ENCODE assay signal across 14 mouse cellular contexts in the genomic region with DNA sequence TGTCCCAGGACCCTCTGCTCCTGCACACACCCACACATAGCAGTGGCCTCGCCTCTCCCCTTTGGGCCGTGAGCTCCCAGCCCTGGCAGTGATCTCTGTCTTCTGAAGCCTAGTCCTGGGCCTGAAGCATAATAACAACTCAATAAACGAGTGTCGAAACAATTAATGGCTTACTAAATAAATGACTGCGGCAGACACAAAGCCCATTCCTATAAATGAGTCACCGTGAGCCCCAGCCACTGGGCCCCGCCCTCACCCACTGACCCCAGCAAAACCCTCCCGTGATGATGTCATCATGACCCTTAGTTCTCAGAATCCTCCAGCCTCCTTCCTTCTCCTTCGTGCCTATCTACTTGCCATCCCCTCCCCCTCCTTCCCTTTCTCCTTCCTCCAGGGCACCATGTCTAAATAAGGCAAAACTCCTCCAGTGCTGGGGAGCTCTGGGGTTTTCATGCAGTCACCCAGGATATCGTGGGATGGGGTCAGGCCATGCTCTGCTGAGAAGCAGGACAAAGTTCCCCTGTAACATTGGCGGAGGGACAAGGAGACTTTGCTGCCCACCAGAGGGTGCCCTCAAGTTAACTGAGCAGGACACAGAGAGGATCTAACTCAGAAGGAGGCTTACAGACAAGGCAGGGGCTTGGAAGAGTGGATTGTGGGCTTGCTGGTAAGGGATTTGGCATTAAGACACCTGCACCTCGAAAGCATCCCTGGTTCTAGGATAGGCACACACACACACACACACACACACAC. TPM values are rescaled to one million over a fixed set of nuclear protein-coding genes. Genes with fewer than 3 reads are reported as not detected.
DNase-seq lines count a peak whose midpoint lies in the region; ATAC-seq lines count a peak whose summit lies in the region.
"Had no signal": no experiment of that assay in that cellular context is flagged by ENCODE, and none has a peak within 500 bp of the region (broad histone marks: within the 10 kb centered on the region; RNA-seq: fewer than 3 reads in every experiment).

No protein-coding gene starts in this region.

- H3K27me3 ChIP-seq in kidney, embryonic 14.5 days (ENCODE audit: control insufficient read depth, insufficient read depth, low read length): no peaks in the 10 kb centered on the region
- no peaks in the 10 kb centered on the region for H3K27me3 ChIP-seq in megakaryocyte, embryonic 14.5 days (replicated peaks)
- H3K27me3 ChIP-seq in hindbrain, embryonic 11.5 days (ENCODE audit: control insufficient read depth, insufficient read depth, low read length): no peaks in the 10 kb centered on the region
- H3K27me3 ChIP-seq: CH12.LX; limb, embryonic 15.5 days; neural tube, embryonic 12.5 days had no signal

- H3K4me3 ChIP-seq in kidney, embryonic 14.5 days (ENCODE audit: low read length): no peak overlapping the region
- peak overlapping the region; percentile 83 for H3K4me3 ChIP-seq in megakaryocyte, embryonic 14.5 days (replicated peaks)
- no peak overlapping the region for H3K4me3 ChIP-seq in hindbrain, embryonic 11.5 days (ENCODE audit: low read depth, low read length)
- H3K4me3 ChIP-seq: gastrocnemius, adult 2 months; limb, embryonic 15.5 days; neural tube, embryonic 12.5 days had no signal

- H3K9me3 ChIP-seq in kidney, embryonic 14.5 days (ENCODE audit: control insufficient read depth, low read length): no peaks in the 10 kb centered on the region
- no peaks in the 10 kb centered on the region for H3K9me3 ChIP-seq in megakaryocyte, embryonic 14.5 days
- H3K9me3 ChIP-seq in hindbrain, embryonic 11.5 days (ENCODE audit: control insufficient read depth, low read length): no peaks in the 10 kb centered on the region
- H3K9me3 ChIP-seq: limb, embryonic 15.5 days; neural tube, embryonic 12.5 days had no signal

- no peaks in the 10 kb centered on the region for H3K4me1 ChIP-seq in kidney, embryonic 14.5 days (ENCODE audit: control insufficient read depth, insufficient read depth, low read length)
- H3K4me1 ChIP-seq in megakaryocyte, embryonic 14.5 days: peaks cover 91% of the 10 kb centered on the region
- no peaks in the 10 kb centered on the region for H3K4me1 ChIP-seq in hindbrain, embryonic 11.5 days (replicated peaks; ENCODE audit: control insufficient read depth, insufficient read depth, low read length)
- H3K4me1 ChIP-seq: neural tube, embryonic 12.5 days had no signal

- H3K4me2 ChIP-seq in kidney, embryonic 14.5 days (replicated peaks; ENCODE audit: low read depth, low read length): no peak overlapping the region
- H3K4me2 ChIP-seq in hindbrain, embryonic 11.5 days (replicated peaks; ENCODE audit: low read depth, low read length): no peak overlapping the region
- H3K4me2 ChIP-seq: limb, embryonic 15.5 days; neural tube, embryonic 12.5 days had no signal

- WGBS in kidney, embryonic 14.5 days: 49% methylated on average over 12 of the region's 12 CpGs
- WGBS in hindbrain, embryonic 11.5 days: 66% methylated on average over 12 of the region's 12 CpGs

- H3K36me3 ChIP-seq in kidney, embryonic 14.5 days (ENCODE audit: control insufficient read depth, insufficient read depth, low read length): no peaks in the 10 kb centered on the region
- H3K36me3 ChIP-seq in megakaryocyte, embryonic 14.5 days (replicated peaks; ENCODE audit: low read length): no peaks in the 10 kb centered on the region
- no peaks in the 10 kb centered on the region for H3K36me3 ChIP-seq in hindbrain, embryonic 11.5 days (ENCODE audit: control insufficient read depth, insufficient read depth, low read length)
- H3K36me3 ChIP-seq: limb, embryonic 15.5 days; neural tube, embryonic 12.5 days had no signal

- ATAC-seq in kidney, embryonic 14.5 days (ENCODE audit: low FRiP score, low TSS enrichment): peak; percentile 36; the same call in 1 of the 2 replicates
- no peak for ATAC-seq in activated CD4-positive, CD25-positive, alpha-beta regulatory T cell, adult 4 months
- ATAC-seq in hindbrain, embryonic 11.5 days (ENCODE audit: low FRiP score): no peak

- peak; percentile 16 to 24 for DNase-seq in heart, adult 9 months (ENCODE audit: low spot score in 2 of 2)
- DNase-seq in heart, postnatal 10 days: no peak
- peak; percentile 79 for DNase-seq in Muller cell, postnatal 12 days (ENCODE audit: inconsistent ontology term)
- DNase-seq in cerebellum, adult 11 months: no peak
- no peak for DNase-seq in hindbrain, embryonic 11.5 days (ENCODE audit: low spot score)
- DNase-seq: adrenal gland, postnatal 36 days; gastrocnemius, adult 2 months had no signal

- intact Hi-C loops in heart, postnatal 10 days (cut with DNase I): loop anchor here (2.0 to 5.0 kb wide), 4 partner anchors 269 to 599 kb away; partner anchors contain the start of gene Mrpl33

- H3K27ac ChIP-seq in kidney, embryonic 14.5 days (ENCODE audit: low read depth, low read length): peak overlapping the region; percentile 11; the same call in 1 of the 2 replicates
- H3K27ac ChIP-seq in hindbrain, embryonic 11.5 days (ENCODE audit: low read depth, low read length): no peak overlapping the region
- H3K27ac ChIP-seq: gastrocnemius, adult 2 months; limb, embryonic 15.5 days; neural tube, embryonic 12.5 days had no signal

- no peak overlapping the region for H3K9ac ChIP-seq in kidney, embryonic 14.5 days (ENCODE audit: low read depth, low read length)
- no peak overlapping the region for H3K9ac ChIP-seq in hindbrain, embryonic 11.5 days (ENCODE audit: low read depth, low read length)
- H3K9ac ChIP-seq: limb, embryonic 15.5 days; neural tube, embryonic 12.5 days had no signal

RNA-seq across cellular contexts. Expression of gene Plb1, which starts 36.5 kb away (rescaled TPM):
- 1 to 10 TPM; 1.8 to 2.1 TPM for total RNA-seq in heart, postnatal 10 days (2021)
- polyA plus RNA-seq in kidney, embryonic 14.5 days (2014; fragmentation: Nextera tagmentation; extraction: Ambion mirVana): not detected in 2 replicates
- polyA plus RNA-seq in megakaryocyte, embryonic 14.5 days (2012; ENCODE audit: insufficient read depth, low replicate concordance): not detected in 2 replicates
- not detected for polyA plus RNA-seq in activated CD4-positive, CD25-positive, alpha-beta regulatory T cell, adult 4 months (2017; shearing (Covaris generic))
- polyA plus RNA-seq in hindbrain, embryonic 11.5 days (2014; fragmentation: Nextera tagmentation; extraction: Ambion mirVana): 0.10 TPM in 1 of 2 replicates, not detected in the other
- total RNA-seq: adrenal gland, postnatal 36 days had no signal
- polyA plus RNA-seq: embryonic facial prominence, embryonic 11.5 days; neural tube, embryonic 12.5 days had no signal

Comparison
In these comparisons a context has a peak if more than half of its experiments do, and no peak if none do; other contexts are left out.
1. DNase-seq: peak in heart, adult 9 months (2 of 2) and Muller cell, postnatal 12 days (single experiment); none in heart, postnatal 10 days (0 of 2), cerebellum, adult 11 months (single experiment) and hindbrain, embryonic 11.5 days (single experiment).